Mouse (Mus musculus) G1E (cell line): ENCODE measurements around the gene Begain.

Experiments used
- CTCF ChIP-seq: IDR thresholded peaks from 2 replicates; pipeline ENCODE4 v1.5.1; 2012; ENCODE audit warnings: low read depth, low read length, inconsistent platforms, mixed read lengths
- GATA1 ChIP-seq: IDR thresholded peaks from 2 replicates; pipeline ENCODE4 v1.6.1; 2012; ENCODE audit warnings: borderline replicate concordance, low read length, inconsistent platforms, mixed read lengths
- POLR2AphosphoS5 ChIP-seq: IDR thresholded peaks from 2 replicates; pipeline ENCODE4 v1.6.1; 2012; ENCODE audit warnings: low read depth, low read length, inconsistent platforms; ENCODE audit not compliant: insufficient replicate concordance
- TAL1 ChIP-seq: conservative IDR thresholded peaks from 2 replicates; pipeline ENCODE4 v1.6.1; 2012; ENCODE audit warnings: low read depth, low read length, inconsistent platforms, mixed read lengths

DNA sequence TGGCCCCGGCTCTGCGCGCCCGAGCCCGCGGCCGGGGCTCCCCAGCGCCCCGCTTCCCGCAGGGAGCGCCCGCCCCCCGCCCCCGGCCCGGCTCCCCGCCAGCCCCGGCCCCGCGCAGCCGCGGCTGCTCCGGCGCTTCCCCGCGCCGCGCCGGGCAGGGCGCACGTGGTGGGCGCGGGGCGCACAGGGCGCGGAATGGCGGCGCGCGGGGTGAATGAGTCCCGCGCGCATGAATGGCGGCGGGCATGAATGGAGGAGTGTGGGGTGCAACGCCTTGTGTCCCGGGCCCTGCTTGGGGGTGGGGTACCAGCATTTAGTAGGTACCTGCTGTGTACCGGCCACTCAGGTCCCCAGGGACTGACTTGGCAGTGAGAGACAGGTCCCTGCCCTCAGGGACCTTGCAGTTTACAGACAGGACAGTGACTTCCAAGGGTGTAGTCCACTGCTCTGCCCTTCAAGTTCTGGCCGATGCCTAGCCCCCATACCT is at the start of gene Begain:
- TF ChIP-seq CTCF (no peak), GATA1 (no peak), TAL1 (no peak), POLR2AphosphoS5 (no peak)
